Mouse (Mus musculus) liver, embryonic 11.5 days (tissue): Measurements from ENCODE around the gene Ric8a. TPM values are rescaled to one million over a fixed set of nuclear protein-coding genes. Genes with fewer than 3 reads are reported as not detected.

Experiments
- ATAC-seq: fragments of 200-750 bp; cut with Nextera tagmentation; replicated peaks from 2 replicates; pipeline ENCODE4 v1.8.0; 2017; ENCODE audit warnings: moderate number of reproducible peaks, mild to moderate bottlenecking, moderate TSS enrichment, moderate library complexity; ENCODE audit not compliant: low FRiP score
- DNase-seq: peaks from one replicate; pipeline ENCODE4 v3.0.0-alpha.2; 2017; ENCODE audit warnings: low spot score
- H3K27ac ChIP-seq: fragments of 300-500 bp; sonication (generic); 2 replicates; pipeline ENCODE4 v1.5.1; 2014; ENCODE audit warnings: mild to moderate bottlenecking, low read depth, low read length, control low read depth
- H3K27me3 ChIP-seq: fragments of 300-500 bp; sonication (generic); replicated peaks from 2 replicates; pipeline ENCODE4 v1.6.1; 2014; ENCODE audit warnings: low read length, mixed read lengths; ENCODE audit not compliant: control insufficient read depth, insufficient read depth
- H3K36me3 ChIP-seq: fragments of 300-500 bp; sonication (generic); 2 replicates; pipeline ENCODE4 v1.6.1; 2014; ENCODE audit warnings: mild to moderate bottlenecking, low read length, moderate library complexity, mixed read lengths; ENCODE audit not compliant: control insufficient read depth, insufficient read depth
- H3K4me1 ChIP-seq: fragments of 300-500 bp; sonication (generic); replicated peaks from 2 replicates; pipeline ENCODE4 v1.6.1; 2014; ENCODE audit warnings: low read length, mixed read lengths; ENCODE audit not compliant: control insufficient read depth, insufficient read depth
- H3K4me2 ChIP-seq: fragments of 300-500 bp; sonication (generic); 2 replicates; pipeline ENCODE4 v1.6.1; 2014; ENCODE audit warnings: mild to moderate bottlenecking, control low read depth, moderate library complexity
- H3K4me3 ChIP-seq: fragments of 300-500 bp; sonication (generic); 2 replicates; pipeline ENCODE4 v1.5.1; 2014; ENCODE audit warnings: low read depth, low read length, control low read depth
- H3K9ac ChIP-seq: fragments of 300-500 bp; sonication (generic); 2 replicates; pipeline ENCODE4 v1.6.1; 2014; ENCODE audit warnings: low read depth, low read length, control low read depth
- H3K9me3 ChIP-seq: fragments of 300-500 bp; sonication (generic); 2 replicates; pipeline ENCODE4 v1.6.1; 2016; ENCODE audit warnings: low read length, inconsistent platforms, mixed read lengths; ENCODE audit not compliant: control insufficient read depth
- WGBS: fragments of 180-500 bp; shearing (Covaris S2); extraction: QIAGEN DNeasy Blood & Tissue Kit; methylation state at CpG from one replicate; pipeline ENCODE4 v1.1.7; 2014; 5-methylcytosine and 5-hydroxymethylcytosine counted together
- polyA plus RNA-seq: library from polyadenylated mRNA; unstranded; fragments of >200 nt; fragmentation: Nextera tagmentation; extraction: Ambion mirVana; gene quantifications from 2 replicates; pipeline ENCODE4 v1.2.1, GENCODE M21; 2014

Gene Ric8a
- polyA plus RNA-seq, 1 experiment from 2014 or later, result 45.4 TPM

- peak; percentile 32 for DNase-seq
- H3K36me3 ChIP-seq, result no peaks in the 10 kb centered on the region
- H3K4me1 ChIP-seq, result no peaks in the 10 kb centered on the region
- no peak overlapping the region for H3K4me3 ChIP-seq
- no peak overlapping the region for H3K27ac ChIP-seq
- WGBS, result 29% methylated on average over 8 of the region's 8 CpGs
- H3K27me3 ChIP-seq, result no peaks in the 10 kb centered on the region; the same call in 1 of the 2 replicates
- no peak overlapping the region for H3K9ac ChIP-seq
- H3K9me3 ChIP-seq, result no peaks in the 10 kb centered on the region
- no peak for ATAC-seq
- no peak overlapping the region for H3K4me2 ChIP-seq
These were observed 28.4 kb upstream of the Ric8a start for GRCm38 (mm10) chr7:140828171-140828881.

GRCm38 (mm10) chr7:140831447-140831846, 25.3 kb upstream of the Ric8a start:
- no peak for DNase-seq
- no peak overlapping the region for H3K4me3 ChIP-seq
- no peak overlapping the region for H3K9ac ChIP-seq
- 65% methylated on average over 6 of the region's 6 CpGs for WGBS
- no peak overlapping the region for H3K27ac ChIP-seq
- H3K36me3 ChIP-seq, result no peaks in the 10 kb centered on the region
- H3K9me3 ChIP-seq, result no peaks in the 10 kb centered on the region
- H3K27me3 ChIP-seq, result no peaks in the 10 kb centered on the region; the same call in 1 of the 2 replicates
- H3K4me1 ChIP-seq, result no peaks in the 10 kb centered on the region; the same call in 1 of the 2 replicates
- H3K4me2 ChIP-seq, result no peak overlapping the region
- ATAC-seq, result no peak

GRCm38 (mm10) chr7:140833341-140833740, 23.4 kb upstream of the Ric8a start:
- ATAC-seq (no peak), DNase-seq (no peak)
- no peak overlapping the region for H3K4me3 ChIP-seq
- no peaks in the 10 kb centered on the region; the same call in none of the 2 replicates for H3K27me3 ChIP-seq
- H3K9ac ChIP-seq, result no peak overlapping the region
- no peaks in the 10 kb centered on the region for H3K9me3 ChIP-seq
- no peaks in the 10 kb centered on the region; the same call in 1 of the 2 replicates for H3K4me1 ChIP-seq
- H3K36me3 ChIP-seq, result no peaks in the 10 kb centered on the region
- no peak overlapping the region for H3K4me2 ChIP-seq
- WGBS, result 77% methylated on average over 4 of the region's 4 CpGs
- H3K27ac ChIP-seq, result no peak overlapping the region

- H3K27me3 ChIP-seq, result peaks cover 5% of the 10 kb centered on the region
- H3K27ac ChIP-seq, result no peak within 1 kb of the TSS
- WGBS, result 46% methylated on average over 20 of the region's 20 CpGs
- H3K4me1 ChIP-seq, result no peaks in the 10 kb centered on the region; the same call in 1 of the 2 replicates
- no peaks in the 10 kb centered on the region for H3K9me3 ChIP-seq
- no peaks in the 10 kb centered on the region for H3K36me3 ChIP-seq
- no peak within 1 kb of the TSS; the same call in 1 of the 2 replicates for H3K4me3 ChIP-seq
- no peak within 1 kb of the TSS for H3K9ac ChIP-seq
- peak within 1 kb of the TSS; percentile 26 for H3K4me2 ChIP-seq
- DNase-seq (peak; percentile 32), ATAC-seq (peak; percentile 50; the same call in 1 of the 2 replicates)
These were observed 21.6 kb upstream of the Ric8a start, which contains the start of gene Urah for GRCm38 (mm10) chr7:140834968-140835757. Urah (plus strand) TSS chr7:140835018.

GRCm38 (mm10) chr7:140835758-140836087, 21.0 kb upstream of the Ric8a start:
- Histone ChIP-seq H3K27me3 (peaks cover 10% of the 10 kb centered on the region), H3K4me3 (no peak overlapping the region), H3K4me1 (no peaks in the 10 kb centered on the region; the same call in 1 of the 2 replicates), H3K9me3 (no peaks in the 10 kb centered on the region), H3K36me3 (no peaks in the 10 kb centered on the region), H3K9ac (no peak overlapping the region), H3K27ac (no peak overlapping the region), H3K4me2 (peak overlapping the region; percentile 26)
- 63% methylated on average over 2 of the region's 2 CpGs for WGBS
- DNase-seq (no peak), ATAC-seq (0 out of 2 replicates have a peak, but pooled peaks have one; percentile 8)

GRCm38 (mm10) chr7:140836243-140837115, 20.3 kb upstream of the Ric8a start:
- peaks cover 18% of the 10 kb centered on the region for H3K27me3 ChIP-seq
- ATAC-seq (no peak), DNase-seq (peak; percentile 27)
- no peaks in the 10 kb centered on the region for H3K9me3 ChIP-seq
- no peaks in the 10 kb centered on the region; the same call in 1 of the 2 replicates for H3K4me1 ChIP-seq
- H3K27ac ChIP-seq, result no peak overlapping the region
- no peak overlapping the region for H3K4me3 ChIP-seq
- H3K9ac ChIP-seq, result no peak overlapping the region
- H3K36me3 ChIP-seq, result no peaks in the 10 kb centered on the region
- no peak overlapping the region for H3K4me2 ChIP-seq
- 75% methylated on average over 9 of the region's 9 CpGs for WGBS

GRCm38 (mm10) chr7:140839556-140839955, 17.2 kb upstream of the Ric8a start:
- DNase-seq (peak; percentile 20), ATAC-seq (no peak)
- H3K9me3 ChIP-seq, result no peaks in the 10 kb centered on the region
- no peaks in the 10 kb centered on the region; the same call in 1 of the 2 replicates for H3K4me1 ChIP-seq
- H3K9ac ChIP-seq, result no peak overlapping the region
- H3K27ac ChIP-seq, result no peak overlapping the region
- H3K4me2 ChIP-seq, result no peak overlapping the region
- 57% methylated on average over 5 of the region's 5 CpGs for WGBS
- H3K27me3 ChIP-seq, result peaks cover 39% of the 10 kb centered on the region
- no peak overlapping the region for H3K4me3 ChIP-seq
- H3K36me3 ChIP-seq, result no peaks in the 10 kb centered on the region
